Mouse (Mus musculus) ES-E14 (cell line): ENCODE data around the gene Prkcb. TPM values are rescaled to one million over a fixed set of nuclear protein-coding genes. Genes with fewer than 3 reads are reported as not detected.
A peak's percentile ranks its signal among the peaks of the same experiment; 100 is the strongest.

Experiments used
- DNase-seq: peaks from one replicate; pipeline ENCODE4 v3.0.0-alpha.2; 2013; ENCODE audit warnings: low read depth, low spot score
- H3K27ac ChIP-seq: 2 replicates; pipeline ENCODE4 v1.5.1; 2012; ENCODE audit warnings: low read depth, mild to moderate bottlenecking, low read length, moderate library complexity, mixed read lengths; ENCODE audit not compliant: poor library complexity, insufficient read depth, severe bottlenecking
- H3K36me3 ChIP-seq: 2 replicates; pipeline ENCODE4 v1.6.1; 2012; ENCODE audit warnings: mild to moderate bottlenecking, low read length, moderate library complexity, mixed read lengths; ENCODE audit not compliant: control insufficient read depth, poor library complexity, insufficient read depth, severe bottlenecking
- H3K4me1 ChIP-seq, 2 experiments: fragments of 150-350 bp in 1 of 2; sonication (generic) in 1 of 2; 2 replicates each; pipeline ENCODE4 v1.6.1; 2012; ENCODE audit warnings: low read length in 2 of 2, mild to moderate bottlenecking in 1 of 2, mixed read lengths in 1 of 2; ENCODE audit not compliant: control insufficient read depth in 2 of 2, insufficient read depth in 2 of 2, poor library complexity in 1 of 2
- H3K4me3 ChIP-seq, 2 experiments: fragments of 150-350 bp in 1 of 2; sonication (generic) in 1 of 2; 2 replicates each; pipeline ENCODE4 v1.5.1; 2012; ENCODE audit warnings: low read length in 2 of 2, low read depth in 1 of 2, mild to moderate bottlenecking in 1 of 2, mixed read lengths in 1 of 2; ENCODE audit not compliant: insufficient read depth in 1 of 2, poor library complexity in 1 of 2, severe bottlenecking in 1 of 2
- H3K9ac ChIP-seq: 2 replicates; pipeline ENCODE4 v1.6.1; 2012; ENCODE audit warnings: low read depth, mild to moderate bottlenecking, low read length, mixed read lengths; ENCODE audit not compliant: poor library complexity, insufficient read depth, severe bottlenecking
- H3K9me3 ChIP-seq: fragments of 150-350 bp; sonication (generic); 2 replicates; pipeline ENCODE4 v1.6.1; 2012; ENCODE audit warnings: low read depth, mild to moderate bottlenecking, low read length; ENCODE audit not compliant: control insufficient read depth, insufficient read depth
- CHD2 ChIP-seq: IDR thresholded peaks from 2 replicates; pipeline ENCODE4 v1.6.1; 2014; ENCODE audit warnings: mild to moderate bottlenecking, low read depth, low read length, inconsistent platforms
- HCFC1 ChIP-seq: IDR thresholded peaks from 2 replicates; pipeline ENCODE4 v1.6.1; 2012; ENCODE audit warnings: low read length, inconsistent platforms, borderline replicate concordance; ENCODE audit not compliant: insufficient read depth
- MAFK ChIP-seq: IDR thresholded peaks from 2 replicates; pipeline ENCODE4 v1.6.1; 2014; ENCODE audit warnings: mild to moderate bottlenecking, low read depth, low read length, inconsistent platforms; ENCODE audit not compliant: insufficient read depth
- ZC3H11A ChIP-seq: IDR thresholded peaks from 2 replicates; pipeline ENCODE4 v1.6.1; 2012; ENCODE audit warnings: low read depth, mild to moderate bottlenecking, inconsistent platforms, low read length, borderline replicate concordance
- ZNF384 ChIP-seq: IDR thresholded peaks from 2 replicates; pipeline ENCODE4 v1.6.1; 2012; ENCODE audit warnings: low read depth, low read length, inconsistent platforms
- in situ Hi-C, 2 experiments: fragments of 600-800 bp; cut with MboI; formaldehyde crosslinking; loops; one replicate each; pipeline ENCODE4 v1.15.1; 2025; ENCODE audit warnings: low sequenced_read_pairs in 2 of 2, inconsistent platforms in 1 of 2; ENCODE audit not compliant: unreplicated experiment in 2 of 2
- total RNA-seq: library from RNA; depleted of rRNA; stranded (reverse); fragments of 300-350 nt; gene quantifications from 2 replicates; pipeline ENCODE4 v1.2.3, GENCODE M21; 2012

Prkcb gene
- total RNA-seq, 1 experiment, result 6.1 TPM

DNA sequence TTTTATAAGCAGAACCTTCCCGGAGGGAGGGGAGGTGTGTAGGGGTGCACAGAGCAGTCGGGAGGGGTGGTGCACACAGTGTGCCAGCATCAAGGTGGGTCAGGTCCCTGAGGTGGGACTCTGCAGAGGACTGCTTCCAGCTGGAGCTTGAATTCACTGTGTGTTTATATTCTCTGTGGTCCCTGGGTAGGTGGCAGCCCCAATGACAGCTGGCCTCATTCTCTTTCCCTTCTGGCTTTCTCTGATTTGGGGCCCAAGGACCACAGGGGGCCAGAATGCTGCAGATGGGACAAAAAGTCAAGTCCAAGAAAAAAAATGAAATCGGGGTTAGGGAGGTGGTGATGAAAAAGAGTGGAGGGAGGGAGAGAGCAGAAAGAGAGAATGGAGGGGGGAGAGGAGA lies 15.4 kb downstream of the Prkcb start:
- no peak for DNase-seq
- in situ Hi-C loops, result no loop called here
- Histone ChIP-seq H3K27ac (no peak overlapping the region), H3K36me3 (no peaks in the 10 kb centered on the region), H3K4me1 (no peaks in the 10 kb centered on the region), H3K4me3 (no peak overlapping the region), H3K9ac (no peak overlapping the region), H3K9me3 (no peaks in the 10 kb centered on the region)
- TF ChIP-seq ZC3H11A, result no peak
- TF ChIP-seq HCFC1, result no peak
- no peak for TF ChIP-seq ZNF384
- no peak for TF ChIP-seq MAFK
- TF ChIP-seq CHD2, result no peak

DNA sequence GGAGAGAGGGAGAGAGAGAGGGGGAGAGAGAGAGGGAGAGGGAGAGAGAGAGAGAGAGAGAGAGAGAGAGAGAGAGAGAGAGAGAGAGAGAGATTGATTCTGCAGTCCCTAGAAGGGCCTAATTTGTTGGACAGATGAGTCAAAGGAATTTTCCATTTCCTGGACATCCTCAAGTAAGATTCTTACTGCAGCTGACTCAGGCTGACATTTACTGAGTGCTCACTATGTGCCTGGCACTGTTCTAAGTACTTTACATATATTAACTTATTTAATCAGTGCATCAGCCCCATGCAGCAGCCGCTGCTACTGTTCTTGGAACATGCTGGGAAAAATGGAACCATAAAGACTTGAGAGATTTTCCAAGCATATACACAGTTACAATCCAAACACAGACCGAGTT lies 16.0 kb downstream of the Prkcb start:
- Histone ChIP-seq H3K4me3 (no peak overlapping the region), H3K4me1 (no peaks in the 10 kb centered on the region), H3K9me3 (no peaks in the 10 kb centered on the region), H3K9ac (no peak overlapping the region), H3K36me3 (no peaks in the 10 kb centered on the region), H3K27ac (no peak overlapping the region)
- TF ChIP-seq MAFK, result no peak
- TF ChIP-seq ZNF384, result no peak
- TF ChIP-seq CHD2, result no peak
- no peak for TF ChIP-seq HCFC1
- no peak for TF ChIP-seq ZC3H11A
- in situ Hi-C loops, result no loop called here
- no peak for DNase-seq

DNA sequence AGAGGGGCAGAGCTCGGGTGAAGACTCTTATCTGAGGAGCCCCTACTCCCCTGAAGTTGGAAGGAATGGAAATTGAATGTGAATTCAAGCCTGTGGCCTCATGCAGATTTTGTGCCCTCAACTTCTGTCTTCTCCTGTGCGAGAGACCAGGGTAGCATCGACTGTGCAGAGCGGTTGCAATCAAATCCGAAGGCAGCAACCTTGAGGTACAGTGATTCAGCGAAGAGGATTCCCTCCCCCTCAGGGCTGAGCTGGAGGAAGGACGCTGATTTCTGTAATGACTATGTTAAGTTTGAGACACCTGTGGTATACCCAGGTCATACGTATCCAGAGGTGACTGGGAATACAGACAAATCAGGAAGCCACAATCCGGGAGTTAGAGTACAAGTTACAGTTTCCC lies 18.7 kb downstream of the Prkcb start:
- Histone ChIP-seq H3K9me3 (no peaks in the 10 kb centered on the region), H3K27ac (0 out of 2 replicates have a peak overlapping the region, but pooled peaks have one; percentile 19), H3K9ac (no peak overlapping the region), H3K4me1 (no peaks in the 10 kb centered on the region), H3K36me3 (no peaks in the 10 kb centered on the region), H3K4me3 (no peak overlapping the region)
- in situ Hi-C loops, result no loop called here
- no peak for DNase-seq
- TF ChIP-seq ZNF384 (no peak), ZC3H11A (no peak), MAFK (no peak), HCFC1 (no peak), CHD2 (no peak)

DNA sequence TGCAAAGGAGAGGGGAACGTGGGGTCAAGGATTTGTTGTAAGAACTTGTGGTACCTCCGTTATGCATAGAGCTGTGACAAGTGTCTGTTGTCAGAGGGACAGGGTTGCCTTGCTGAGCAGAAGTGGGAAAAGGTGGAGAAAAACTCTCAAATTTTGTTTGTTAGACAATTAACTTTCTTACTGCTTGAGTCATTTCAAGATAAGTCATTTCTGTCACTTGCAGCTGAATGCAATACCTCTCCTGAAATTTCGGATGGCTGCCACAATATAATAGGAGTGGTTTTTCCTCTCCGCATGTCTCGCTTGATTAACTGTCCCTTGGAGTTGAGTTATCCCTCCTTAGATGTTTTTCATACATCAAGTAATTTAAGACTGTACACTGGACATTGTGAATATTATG lies 20.1 kb downstream of the Prkcb start:
- H3K9me3 ChIP-seq, result no peaks in the 10 kb centered on the region
- in situ Hi-C loops, result no loop called here

DNA sequence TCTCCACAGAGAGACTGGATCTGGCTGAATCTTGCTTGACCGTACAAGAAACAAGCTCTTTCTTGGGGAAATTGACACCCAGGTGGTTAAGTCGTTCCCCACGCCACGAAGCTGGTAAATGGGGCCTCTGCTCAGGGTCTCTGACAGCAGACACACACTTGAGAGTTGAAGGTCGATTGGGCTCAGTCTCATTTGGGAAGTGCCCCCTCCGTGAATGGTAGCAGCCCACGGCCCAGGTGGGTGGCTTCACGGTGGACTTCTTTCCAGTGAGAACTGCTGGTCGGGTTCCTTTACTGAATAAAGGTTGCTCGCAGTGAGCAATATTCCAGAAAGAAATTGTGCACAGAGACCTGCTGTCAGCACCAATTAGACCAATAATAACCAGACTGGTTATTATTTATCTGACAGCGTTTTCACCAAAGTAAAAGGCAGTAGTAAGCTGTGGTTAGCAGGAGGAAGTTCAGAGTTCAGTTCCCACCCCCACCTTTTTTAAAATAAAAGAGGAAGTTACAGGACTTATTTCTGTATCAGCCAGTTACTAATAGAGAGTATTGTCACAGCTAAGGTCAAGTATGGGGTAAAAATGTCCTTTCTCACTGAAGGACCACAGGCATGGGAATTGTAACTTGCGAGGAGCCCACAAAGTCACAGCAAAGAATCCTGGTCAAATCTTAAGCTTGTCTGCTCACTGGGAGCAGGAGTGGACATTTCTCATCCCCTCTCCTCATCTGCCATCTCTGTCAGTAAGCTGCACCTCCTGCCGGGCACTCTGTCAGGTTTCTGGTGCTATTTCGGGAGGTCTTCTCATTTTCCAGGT lies 21.6 kb downstream of the Prkcb start:
- no peaks in the 10 kb centered on the region for H3K36me3 ChIP-seq
- no peak overlapping the region for H3K9ac ChIP-seq
- TF ChIP-seq MAFK (no peak), ZNF384 (no peak), HCFC1 (no peak), ZC3H11A (no peak), CHD2 (no peak)
- no peak for DNase-seq
- no peaks in the 10 kb centered on the region for H3K4me1 ChIP-seq
- in situ Hi-C loops, result no loop called here
- no peak overlapping the region for H3K27ac ChIP-seq
- no peaks in the 10 kb centered on the region for H3K9me3 ChIP-seq
- H3K4me3 ChIP-seq, result no peak overlapping the region

More for the DNA sequence above, 20.1 kb downstream of the Prkcb start:
- no peak for DNase-seq
- no peaks in the 10 kb centered on the region for H3K36me3 ChIP-seq
- H3K27ac ChIP-seq, result no peak overlapping the region
- no peaks in the 10 kb centered on the region for H3K4me1 ChIP-seq
- no peak overlapping the region for H3K4me3 ChIP-seq
- no peak overlapping the region for H3K9ac ChIP-seq
- TF ChIP-seq ZNF384 (no peak), CHD2 (no peak), MAFK (no peak), HCFC1 (no peak), ZC3H11A (no peak)
